8 mouse cellular contexts compared by ENCODE assay signal in the genomic region with DNA sequence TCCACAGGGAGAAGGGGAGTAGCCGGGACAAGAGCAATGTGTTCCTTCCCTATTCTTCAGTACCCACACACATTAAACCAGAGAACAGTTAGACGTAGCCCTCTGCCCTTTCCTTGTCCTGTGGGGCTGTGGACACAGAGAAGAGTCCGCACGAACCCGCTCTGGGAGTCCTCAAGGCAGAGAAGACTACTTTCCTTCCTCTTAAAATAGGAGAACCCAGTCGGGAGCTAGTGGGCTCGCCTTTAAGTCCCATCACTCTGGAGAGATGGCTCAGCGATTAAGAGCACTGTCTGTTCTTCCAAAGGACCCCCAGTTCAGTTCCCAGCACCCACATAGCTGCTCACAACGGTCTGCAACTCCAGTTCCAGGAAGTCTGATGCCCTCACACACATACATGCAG. TPM values are rescaled to one million over a fixed set of nuclear protein-coding genes. Genes with fewer than 3 reads are reported as not detected.
DNase-seq lines count a peak whose midpoint lies in the region; ATAC-seq and TF ChIP-seq lines count a peak whose summit lies in the region.

No protein-coding gene starts in this region.

- peak overlapping the region; percentile 63 for H3K4me3 ChIP-seq in heart, embryonic 11.5 days (ENCODE audit: low read depth, low read length)
- peak overlapping the region; percentile 92 for H3K4me3 ChIP-seq in E14TG2a.4 (replicated peaks; ENCODE audit: low read length)
- peak overlapping the region; percentile 59 for H3K4me3 ChIP-seq in forebrain, embryonic 16.5 days (replicated peaks; ENCODE audit: low read length)
- H3K4me3 ChIP-seq in liver, embryonic 16.5 days (ENCODE audit: low read depth, low read length), result peak overlapping the region; percentile 86

- H3K9me3 ChIP-seq in heart, embryonic 11.5 days (replicated peaks; ENCODE audit: control insufficient read depth, low read length), result no peaks in the 10 kb centered on the region
- no peaks in the 10 kb centered on the region for H3K9me3 ChIP-seq in E14TG2a.4 (ENCODE audit: low read length)
- H3K9me3 ChIP-seq in forebrain, embryonic 16.5 days (ENCODE audit: control insufficient read depth, low read length), result no peaks in the 10 kb centered on the region
- H3K9me3 ChIP-seq in liver, embryonic 16.5 days (replicated peaks; ENCODE audit: control insufficient read depth, low read length), result no peaks in the 10 kb centered on the region

- H3K4me2 ChIP-seq in heart, embryonic 11.5 days, result peak overlapping the region; percentile 80
- peak overlapping the region; percentile 50 for H3K4me2 ChIP-seq in forebrain, embryonic 16.5 days (ENCODE audit: low read length)
- H3K4me2 ChIP-seq in liver, embryonic 16.5 days (ENCODE audit: low read depth, low read length), result peak overlapping the region; percentile 76

- 0 out of 2 replicates have a peak, but pooled peaks have one; percentile 4 for TF ChIP-seq CTCF in E14TG2a.4 (conservative IDR thresholded peaks at IDR 0.05; ENCODE audit: low read length)

- no peak for ATAC-seq in heart, embryonic 11.5 days (replicated peaks; ENCODE audit: insufficient number of reproducible peaks, low FRiP score, low TSS enrichment)
- no peak for ATAC-seq in forebrain, embryonic 16.5 days
- no peak for ATAC-seq in liver, embryonic 16.5 days (ENCODE audit: low read depth)

- no peaks in the 10 kb centered on the region for H3K27me3 ChIP-seq in heart, embryonic 11.5 days (ENCODE audit: control insufficient read depth, insufficient read depth, low read length)
- no peaks in the 10 kb centered on the region for H3K27me3 ChIP-seq in E14TG2a.4 (ENCODE audit: insufficient read depth, low read length)
- H3K27me3 ChIP-seq in forebrain, embryonic 16.5 days (replicated peaks; ENCODE audit: control insufficient read depth, insufficient read depth, low read length), result no peaks in the 10 kb centered on the region; the same call in 1 of the 2 replicates
- no peaks in the 10 kb centered on the region for H3K27me3 ChIP-seq in liver, embryonic 16.5 days (ENCODE audit: control insufficient read depth, insufficient read depth, low read depth, low read length)

- H3K9ac ChIP-seq in heart, embryonic 11.5 days (ENCODE audit: low read depth, low read length), result peak overlapping the region; percentile 87
- peak overlapping the region; percentile 73 for H3K9ac ChIP-seq in forebrain, embryonic 16.5 days (replicated peaks; ENCODE audit: low read depth, low read length)
- peak overlapping the region; percentile 90 for H3K9ac ChIP-seq in liver, embryonic 16.5 days (ENCODE audit: low read depth, low read length)

- DNase-seq in heart, postnatal 25 days (ENCODE audit: low spot score), result no peak
- no peak for DNase-seq in adrenal gland, postnatal 10 days
- DNase-seq in frontal cortex, adult 2 months (ENCODE audit: extremely low spot score in 1 of 2, low spot score in 1 of 2), result no peak
- no peak for DNase-seq in thymus, postnatal 14 days

- intact Hi-C loops in heart, postnatal 25 days (cut with DNase I), result no loop called here

- H3K4me1 ChIP-seq in heart, embryonic 11.5 days (ENCODE audit: control insufficient read depth, insufficient read depth, low read length), result peaks cover 24% of the 10 kb centered on the region
- peaks cover 67% of the 10 kb centered on the region for H3K4me1 ChIP-seq in E14TG2a.4 (replicated peaks; ENCODE audit: low read depth, low read length)
- peaks cover 22% of the 10 kb centered on the region for H3K4me1 ChIP-seq in forebrain, embryonic 16.5 days (replicated peaks; ENCODE audit: control insufficient read depth, insufficient read depth, low read length)
- H3K4me1 ChIP-seq in liver, embryonic 16.5 days (ENCODE audit: control insufficient read depth, low read depth, low read length), result peaks cover 40% of the 10 kb centered on the region

- 47% methylated on average over 9 of the region's 9 CpGs for WGBS in heart, embryonic 11.5 days (ENCODE audit: insufficient replicate concordance)
- WGBS in forebrain, embryonic 16.5 days, result 57% methylated on average over 9 of the region's 9 CpGs
- WGBS in liver, embryonic 16.5 days (ENCODE audit: insufficient replicate concordance), result 48% methylated on average over 9 of the region's 9 CpGs

- peaks cover 25% of the 10 kb centered on the region for H3K36me3 ChIP-seq in heart, embryonic 11.5 days (ENCODE audit: control insufficient read depth, insufficient read depth, low read length)
- H3K36me3 ChIP-seq in E14TG2a.4 (ENCODE audit: insufficient read depth, low read length), result peaks cover 33% of the 10 kb centered on the region
- H3K36me3 ChIP-seq in forebrain, embryonic 16.5 days (ENCODE audit: control insufficient read depth, insufficient read depth), result peaks cover 11% of the 10 kb centered on the region
- peaks cover 32% of the 10 kb centered on the region for H3K36me3 ChIP-seq in liver, embryonic 16.5 days (ENCODE audit: control insufficient read depth, insufficient read depth)

- H3K27ac ChIP-seq in heart, embryonic 11.5 days (ENCODE audit: low read depth, low read length), result peak overlapping the region; percentile 67; the same call in 1 of the 2 replicates
- H3K27ac ChIP-seq in forebrain, embryonic 16.5 days (ENCODE audit: low read length), result no peak overlapping the region
- peak overlapping the region; percentile 82 for H3K27ac ChIP-seq in liver, embryonic 16.5 days (ENCODE audit: low read length)

RNA-seq across cellular contexts. Expression of a gene that starts 0.9 kb away (rescaled TPM):
- 24.9 and 28.6 TPM in 2 replicates for polyA plus RNA-seq in heart, embryonic 11.5 days (2014; fragmentation: Nextera tagmentation; extraction: Ambion mirVana)
- 10 to 100 TPM; 67.5 to 70.6 TPM for total RNA-seq in heart, postnatal 25 days (2021)
- 39.1 and 47.4 TPM in 2 replicates for polyA plus RNA-seq in forebrain, embryonic 16.5 days (2015; fragmentation: Nextera tagmentation; extraction: Ambion mirVana)
- polyA plus RNA-seq in liver, embryonic 16.5 days (2015; fragmentation: Nextera tagmentation; extraction: Ambion mirVana), result 38.6 and 41.4 TPM in 2 replicates
- total RNA-seq in adrenal gland, postnatal 10 days (2021), result 10 to 100 TPM; 66.5 to 94.0 TPM
- 151 and 168 TPM in 2 replicates for polyA plus RNA-seq in frontal cortex, adult 2 months (2012; rRNA removed)

RNA-seq across cellular contexts. Expression of a gene that starts 8.4 kb away (rescaled TPM):
- 38.8 and 39.8 TPM in 2 replicates for polyA plus RNA-seq in heart, embryonic 11.5 days (2014; fragmentation: Nextera tagmentation; extraction: Ambion mirVana)
- total RNA-seq in heart, postnatal 25 days (2021), result 10 to 100 TPM; 17.2 to 22.4 TPM
- polyA plus RNA-seq in forebrain, embryonic 16.5 days (2015; fragmentation: Nextera tagmentation; extraction: Ambion mirVana), result 28.6 and 30.1 TPM in 2 replicates
- 43.3 and 46.3 TPM in 2 replicates for polyA plus RNA-seq in liver, embryonic 16.5 days (2015; fragmentation: Nextera tagmentation; extraction: Ambion mirVana)
- total RNA-seq in adrenal gland, postnatal 10 days (2021), result 10 to 100 TPM; 14.1 to 15.0 TPM
- polyA plus RNA-seq in frontal cortex, adult 2 months (2012; rRNA removed), result 14.2 and 14.8 TPM in 2 replicates

RNA-seq across cellular contexts. Expression of a gene that starts 17.7 kb away (rescaled TPM):
- polyA plus RNA-seq in heart, embryonic 11.5 days (2014; fragmentation: Nextera tagmentation; extraction: Ambion mirVana), result 6.1 and 6.7 TPM in 2 replicates
- total RNA-seq in heart, postnatal 25 days (2021), result 1 to 10 TPM; 1.1 to 1.2 TPM
- 33.7 and 48.7 TPM in 2 replicates for polyA plus RNA-seq in forebrain, embryonic 16.5 days (2015; fragmentation: Nextera tagmentation; extraction: Ambion mirVana)
- polyA plus RNA-seq in liver, embryonic 16.5 days (2015; fragmentation: Nextera tagmentation; extraction: Ambion mirVana), result 1.1 TPM in 2 replicates
- total RNA-seq in adrenal gland, postnatal 10 days (2021), result 1 to 10 TPM; 5.0 to 6.3 TPM
- polyA plus RNA-seq in frontal cortex, adult 2 months (2012; rRNA removed), result 29.9 and 37.9 TPM in 2 replicates

RNA-seq across cellular contexts. Expression of a gene that starts 40.7 kb away (rescaled TPM):
- 12.1 and 12.3 TPM in 2 replicates for polyA plus RNA-seq in heart, embryonic 11.5 days (2014; fragmentation: Nextera tagmentation; extraction: Ambion mirVana)
- 1 to 10 TPM; 8.6 to 9.4 TPM for total RNA-seq in heart, postnatal 25 days (2021)
- polyA plus RNA-seq in forebrain, embryonic 16.5 days (2015; fragmentation: Nextera tagmentation; extraction: Ambion mirVana), result 10.0 and 10.2 TPM in 2 replicates
- polyA plus RNA-seq in liver, embryonic 16.5 days (2015; fragmentation: Nextera tagmentation; extraction: Ambion mirVana), result 14.4 and 15.2 TPM in 2 replicates
- total RNA-seq in adrenal gland, postnatal 10 days (2021), result 10 to 100 TPM; 25.5 to 31.4 TPM
- 3.9 and 4.2 TPM in 2 replicates for polyA plus RNA-seq in frontal cortex, adult 2 months (2012; rRNA removed)

RNA-seq across cellular contexts. Expression of a gene that starts 40.9 kb away (rescaled TPM):
- polyA plus RNA-seq in heart, embryonic 11.5 days (2014; fragmentation: Nextera tagmentation; extraction: Ambion mirVana), result 32.3 and 32.6 TPM in 2 replicates
- 10 to 100 TPM; 19.6 to 21.3 TPM for total RNA-seq in heart, postnatal 25 days (2021)
- 44.5 and 44.6 TPM in 2 replicates for polyA plus RNA-seq in forebrain, embryonic 16.5 days (2015; fragmentation: Nextera tagmentation; extraction: Ambion mirVana)
- 13.5 and 13.7 TPM in 2 replicates for polyA plus RNA-seq in liver, embryonic 16.5 days (2015; fragmentation: Nextera tagmentation; extraction: Ambion mirVana)
- 10 to 100 TPM; 43.6 to 48.5 TPM for total RNA-seq in adrenal gland, postnatal 10 days (2021)
- polyA plus RNA-seq in frontal cortex, adult 2 months (2012; rRNA removed), result 39.4 and 40.6 TPM in 2 replicates
